Mouse (Mus musculus): ENCODE data around the gene 1810062G17Rik. TPM values are rescaled to one million over a fixed set of nuclear protein-coding genes. Genes with fewer than 3 reads are reported as not detected.

The 1810062G17Rik gene
- 0.40 TPM in 1 of 2 replicates, not detected in the other for polyA plus RNA-seq (2014; fragmentation: Nextera tagmentation; extraction: Ambion mirVana)

GRCm38 (mm10) chr3:36475532-36476087 lies at the start of gene 1810062G17Rik, which contains the start of gene Anxa5:
Gene 1810062G17Rik, plus strand, starts transcription at chr3:36475937.
Gene Anxa5, minus strand, starts transcription at chr3:36475894.
- Histone ChIP-seq H3K36me3 (ENCODE audit: control insufficient read depth, insufficient read depth, low read length) (no peaks in the 10 kb centered on the region), H3K27me3 (ENCODE audit: control insufficient read depth, insufficient read depth, low read length) (no peaks in the 10 kb centered on the region), H3K4me2 (peak within 1 kb of the TSS; percentile 90), H3K27ac (ENCODE audit: low read depth, low read length) (no peak within 1 kb of the TSS), H3K4me3 (ENCODE audit: low read depth, low read length) (peak within 1 kb of the TSS; percentile 56), H3K4me1 (ENCODE audit: control insufficient read depth, insufficient read depth, low read length) (peaks cover 8% of the 10 kb centered on the region), H3K9ac (ENCODE audit: low read length) (peak within 1 kb of the TSS; percentile 58), H3K9me3 (ENCODE audit: control insufficient read depth, low read length) (no peaks in the 10 kb centered on the region)
- 0% methylated on average over 32 of the region's 32 CpGs for WGBS
- peak; percentile 99 for DNase-seq (ENCODE audit: low spot score, missing footprints)
- peak; percentile 98 for ATAC-seq (ENCODE audit: low FRiP score)

- H3K9ac ChIP-seq (ENCODE audit: low read length): no peak overlapping the region
- ATAC-seq (ENCODE audit: low FRiP score): no peak
- no peaks in the 10 kb centered on the region for H3K4me1 ChIP-seq (ENCODE audit: control insufficient read depth, insufficient read depth, low read length)
- H3K9me3 ChIP-seq (ENCODE audit: control insufficient read depth, low read length): no peaks in the 10 kb centered on the region
- no peak for DNase-seq (ENCODE audit: low spot score, missing footprints)
- 95% methylated on average over 8 of the region's 8 CpGs for WGBS
- H3K27me3 ChIP-seq (ENCODE audit: control insufficient read depth, insufficient read depth, low read length): no peaks in the 10 kb centered on the region
- H3K36me3 ChIP-seq (ENCODE audit: control insufficient read depth, insufficient read depth, low read length): no peaks in the 10 kb centered on the region
- no peak overlapping the region for H3K27ac ChIP-seq (ENCODE audit: low read depth, low read length)
- no peak overlapping the region for H3K4me3 ChIP-seq (ENCODE audit: low read depth, low read length)
- H3K4me2 ChIP-seq: no peak overlapping the region
Observed at GRCm38 (mm10) chr3:36427386-36427785, 48.4 kb upstream of the 1810062G17Rik start.

- WGBS: 94% methylated on average over 1 of the region's 1 CpGs
- DNase-seq (ENCODE audit: low spot score, missing footprints) (no peak), ATAC-seq (ENCODE audit: low FRiP score) (no peak)
- H3K27me3 ChIP-seq (ENCODE audit: control insufficient read depth, insufficient read depth, low read length): no peaks in the 10 kb centered on the region
- no peaks in the 10 kb centered on the region for H3K9me3 ChIP-seq (ENCODE audit: control insufficient read depth, low read length)
- H3K27ac ChIP-seq (ENCODE audit: low read depth, low read length): no peak overlapping the region
- no peaks in the 10 kb centered on the region for H3K4me1 ChIP-seq (ENCODE audit: control insufficient read depth, insufficient read depth, low read length)
- no peak overlapping the region for H3K9ac ChIP-seq (ENCODE audit: low read length)
- H3K4me3 ChIP-seq (ENCODE audit: low read depth, low read length): no peak overlapping the region
- no peaks in the 10 kb centered on the region for H3K36me3 ChIP-seq (ENCODE audit: control insufficient read depth, insufficient read depth, low read length)
- no peak overlapping the region for H3K4me2 ChIP-seq
Observed at GRCm38 (mm10) chr3:36430360-36430759, 45.4 kb upstream of the 1810062G17Rik start.

GRCm38 (mm10) chr3:36440280-36440679 lies 35.5 kb upstream of the 1810062G17Rik start:
- ATAC-seq (ENCODE audit: low FRiP score) (no peak), DNase-seq (ENCODE audit: low spot score, missing footprints) (no peak)
- no peak overlapping the region for H3K9ac ChIP-seq (ENCODE audit: low read length)
- 83% methylated on average over 4 of the region's 4 CpGs for WGBS
- H3K27ac ChIP-seq (ENCODE audit: low read depth, low read length): no peak overlapping the region
- no peak overlapping the region for H3K4me2 ChIP-seq
- no peak overlapping the region for H3K4me3 ChIP-seq (ENCODE audit: low read depth, low read length)
- H3K36me3 ChIP-seq (ENCODE audit: control insufficient read depth, insufficient read depth, low read length): no peaks in the 10 kb centered on the region
- no peaks in the 10 kb centered on the region for H3K27me3 ChIP-seq (ENCODE audit: control insufficient read depth, insufficient read depth, low read length)
- H3K4me1 ChIP-seq (ENCODE audit: control insufficient read depth, insufficient read depth, low read length): no peaks in the 10 kb centered on the region
- no peaks in the 10 kb centered on the region for H3K9me3 ChIP-seq (ENCODE audit: control insufficient read depth, low read length)

GRCm38 (mm10) chr3:36442426-36442825 lies 33.3 kb upstream of the 1810062G17Rik start:
- WGBS: 6% methylated on average over 2 of the region's 2 CpGs
- H3K9ac ChIP-seq (ENCODE audit: low read length): no peak overlapping the region
- no peak overlapping the region for H3K27ac ChIP-seq (ENCODE audit: low read depth, low read length)
- no peak overlapping the region for H3K4me3 ChIP-seq (ENCODE audit: low read depth, low read length)
- H3K9me3 ChIP-seq (ENCODE audit: control insufficient read depth, low read length): no peaks in the 10 kb centered on the region
- H3K4me2 ChIP-seq: no peak overlapping the region
- no peaks in the 10 kb centered on the region for H3K36me3 ChIP-seq (ENCODE audit: control insufficient read depth, insufficient read depth, low read length)
- DNase-seq (ENCODE audit: low spot score, missing footprints) (peak; percentile 98), ATAC-seq (ENCODE audit: low FRiP score) (peak; percentile 46; the same call in 1 of the 2 replicates)
- no peaks in the 10 kb centered on the region for H3K4me1 ChIP-seq (ENCODE audit: control insufficient read depth, insufficient read depth, low read length)
- no peaks in the 10 kb centered on the region for H3K27me3 ChIP-seq (ENCODE audit: control insufficient read depth, insufficient read depth, low read length)

GRCm38 (mm10) chr3:36446041-36446440 lies 29.7 kb upstream of the 1810062G17Rik start:
- no peaks in the 10 kb centered on the region; the same call in 1 of the 2 replicates for H3K4me1 ChIP-seq (ENCODE audit: control insufficient read depth, insufficient read depth, low read length)
- ATAC-seq (ENCODE audit: low FRiP score) (no peak), DNase-seq (ENCODE audit: low spot score, missing footprints) (no peak)
- H3K27me3 ChIP-seq (ENCODE audit: control insufficient read depth, insufficient read depth, low read length): no peaks in the 10 kb centered on the region
- no peaks in the 10 kb centered on the region for H3K9me3 ChIP-seq (ENCODE audit: control insufficient read depth, low read length)
- H3K4me2 ChIP-seq: no peak overlapping the region
- no peaks in the 10 kb centered on the region for H3K36me3 ChIP-seq (ENCODE audit: control insufficient read depth, insufficient read depth, low read length)
- no peak overlapping the region for H3K9ac ChIP-seq (ENCODE audit: low read length)
- H3K27ac ChIP-seq (ENCODE audit: low read depth, low read length): no peak overlapping the region
- 89% methylated on average over 3 of the region's 3 CpGs for whole genome bisulfite sequencing
- no peak overlapping the region for H3K4me3 ChIP-seq (ENCODE audit: low read depth, low read length)

GRCm38 (mm10) chr3:36446506-36446905 lies 29.2 kb upstream of the 1810062G17Rik start:
- Histone ChIP-seq H3K4me3 (ENCODE audit: low read depth, low read length) (no peak overlapping the region), H3K27me3 (ENCODE audit: control insufficient read depth, insufficient read depth, low read length) (no peaks in the 10 kb centered on the region), H3K9me3 (ENCODE audit: control insufficient read depth, low read length) (no peaks in the 10 kb centered on the region), H3K27ac (ENCODE audit: low read depth, low read length) (no peak overlapping the region), H3K9ac (ENCODE audit: low read length) (no peak overlapping the region), H3K36me3 (ENCODE audit: control insufficient read depth, insufficient read depth, low read length) (no peaks in the 10 kb centered on the region), H3K4me1 (ENCODE audit: control insufficient read depth, insufficient read depth, low read length) (no peaks in the 10 kb centered on the region; the same call in 1 of the 2 replicates), H3K4me2 (no peak overlapping the region)
- ATAC-seq (ENCODE audit: low FRiP score) (no peak), DNase-seq (ENCODE audit: low spot score, missing footprints) (no peak)
- 87% methylated on average over 5 of the region's 5 CpGs for WGBS

- Histone ChIP-seq H3K4me2 (no peak overlapping the region), H3K27ac (ENCODE audit: low read depth, low read length) (no peak overlapping the region), H3K36me3 (ENCODE audit: control insufficient read depth, insufficient read depth, low read length) (no peaks in the 10 kb centered on the region), H3K4me3 (ENCODE audit: low read depth, low read length) (no peak overlapping the region), H3K9me3 (ENCODE audit: control insufficient read depth, low read length) (no peaks in the 10 kb centered on the region), H3K27me3 (ENCODE audit: control insufficient read depth, insufficient read depth, low read length) (no peaks in the 10 kb centered on the region), H3K4me1 (ENCODE audit: control insufficient read depth, insufficient read depth, low read length) (no peaks in the 10 kb centered on the region; the same call in 1 of the 2 replicates), H3K9ac (ENCODE audit: low read length) (no peak overlapping the region)
- no peak for DNase-seq (ENCODE audit: low spot score, missing footprints)
- no peak for ATAC-seq (ENCODE audit: low FRiP score)
- 76% methylated on average over 6 of the region's 6 CpGs for WGBS
Observed at GRCm38 (mm10) chr3:36446918-36447317, 28.8 kb upstream of the 1810062G17Rik start.

- Histone ChIP-seq H3K9me3 (ENCODE audit: control insufficient read depth, low read length) (no peaks in the 10 kb centered on the region), H3K36me3 (ENCODE audit: control insufficient read depth, insufficient read depth, low read length) (no peaks in the 10 kb centered on the region), H3K27ac (ENCODE audit: low read depth, low read length) (no peak overlapping the region), H3K9ac (ENCODE audit: low read length) (no peak overlapping the region), H3K4me1 (ENCODE audit: control insufficient read depth, insufficient read depth, low read length) (no peaks in the 10 kb centered on the region; the same call in 1 of the 2 replicates), H3K4me2 (no peak overlapping the region), H3K4me3 (ENCODE audit: low read depth, low read length) (no peak overlapping the region), H3K27me3 (ENCODE audit: control insufficient read depth, insufficient read depth, low read length) (no peaks in the 10 kb centered on the region)
- WGBS: 42% methylated on average over 20 of the region's 20 CpGs
- DNase-seq (ENCODE audit: low spot score, missing footprints): no peak
- ATAC-seq (ENCODE audit: low FRiP score): no peak
Observed at GRCm38 (mm10) chr3:36449292-36450165, 26.2 kb upstream of the 1810062G17Rik start.
